Mouse (Mus musculus) c-Kit-positive CD71-positive TER-119-positive erythroid progenitor cells, embryonic 14.5 days (primary cell): Measurements from ENCODE around the gene Olfr1043.
"Not testable (repeated sequence)": the region's sequence is repeated elsewhere in the genome, so short reads cannot be mapped to it uniquely, and the experiment has no call there.

Source experiments
- DNase-seq: peaks from one replicate; pipeline ENCODE4 v3.0.0-alpha.2; 2013; ENCODE audit warnings: low spot score

Olfr1043 gene

GRCm38 (mm10) chr2:86167422-86167821, at the start of gene Olfr1043:
Olfr1043 (minus strand) TSS chr2:86167522.
- no peak for DNase-seq

DNA sequence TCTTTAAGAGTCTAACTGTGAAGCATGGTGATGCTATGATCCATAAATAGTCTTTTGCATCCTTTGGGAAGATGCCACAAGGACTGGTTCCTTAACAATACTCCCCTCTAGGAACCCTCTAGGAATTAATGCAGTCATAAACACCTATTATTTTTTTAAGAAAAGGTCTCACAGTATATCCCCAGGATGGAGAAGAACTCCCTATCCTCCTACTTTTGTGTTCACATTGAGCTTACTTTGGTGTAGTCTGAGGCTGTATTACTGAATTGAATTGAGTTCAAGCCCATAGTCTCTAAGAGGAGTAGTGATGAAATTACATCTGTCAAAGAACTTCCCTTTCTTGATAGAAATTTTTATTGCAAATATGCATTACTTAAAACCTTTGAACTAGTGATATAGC, 35.6 kb upstream of the Olfr1043 start, which contains the start of gene Olfr1045:
TSS of gene Olfr1045 (minus strand) at position 101 of the 400 bp plus-strand sequence.
- no peak for DNase-seq

GRCm38 (mm10) chr2:86195863-86196262, 28.5 kb upstream of the Olfr1043 start:
- no peak for DNase-seq

DNA sequence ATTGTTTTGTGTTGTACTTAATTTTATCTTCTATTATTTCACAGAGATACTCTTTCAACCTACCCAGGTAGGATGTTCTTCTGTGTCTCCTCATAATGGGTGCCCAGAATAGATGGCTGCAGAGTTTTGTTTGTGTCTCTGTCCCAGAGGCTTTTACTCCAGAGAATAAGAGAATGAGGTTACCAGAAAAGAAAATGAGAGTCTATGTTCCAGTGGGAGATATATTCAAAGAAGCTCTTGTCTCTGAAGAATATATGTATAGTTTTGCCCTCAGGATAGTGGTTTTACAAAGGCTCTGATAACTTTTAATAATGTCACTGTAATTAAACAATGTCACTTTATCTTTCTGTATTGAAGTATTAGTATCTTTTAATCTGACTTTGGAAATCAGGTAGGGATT, 18.3 kb upstream of the Olfr1043 start, which contains the start of gene Olfr52:
TSS of gene Olfr52 (minus strand) at position 101 of the 400 bp plus-strand sequence.
- no peak for DNase-seq

DNA sequence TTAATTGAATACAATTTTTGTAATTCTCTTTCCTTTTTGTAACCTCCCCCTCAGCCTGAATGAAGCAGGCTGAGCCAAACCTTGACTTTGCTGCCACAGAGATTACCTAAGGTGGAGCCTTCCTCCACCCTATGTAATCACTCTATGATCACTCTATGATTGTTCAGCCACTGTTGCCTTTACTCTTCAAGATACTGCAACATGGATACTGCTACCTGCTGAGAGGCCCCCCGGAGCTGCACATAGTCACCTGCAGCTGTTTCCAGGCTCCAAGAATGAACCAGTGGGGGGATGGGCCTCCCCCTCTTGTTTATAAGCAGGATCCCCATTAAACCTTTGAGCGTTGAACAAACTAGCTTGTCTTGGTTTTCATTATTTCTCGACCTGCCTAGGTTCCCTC, 12.6 kb upstream of the Olfr1043 start:
- DNase-seq = no peak

- no peak for DNase-seq
Observed at GRCm38 (mm10) chr2:86177720-86178119, 10.4 kb upstream of the Olfr1043 start, which contains the start of gene Olfr1044. Olfr1044 (minus strand) TSS chr2:86177820.

DNA sequence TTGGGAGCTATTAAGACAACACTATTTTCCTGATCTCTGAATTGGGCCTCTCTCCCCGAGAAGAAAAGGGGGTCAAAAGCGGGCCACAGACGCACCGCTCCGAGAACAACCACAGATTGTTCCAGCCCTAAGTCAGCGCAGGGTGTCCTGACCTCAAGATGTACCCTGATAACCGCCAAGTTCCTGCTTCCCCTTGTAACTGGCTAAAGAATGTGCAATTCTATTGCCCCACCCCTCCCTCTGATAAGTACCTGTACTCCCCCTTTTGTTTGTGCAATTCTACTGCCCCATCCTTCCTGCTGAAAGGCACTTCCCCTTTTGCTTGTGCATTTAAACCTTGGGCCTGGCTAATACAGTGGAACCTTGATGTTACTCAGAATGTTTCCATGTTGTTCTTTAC, 8.1 kb upstream of the Olfr1043 start:
- DNase-seq = not testable (repeated sequence)

DNA sequence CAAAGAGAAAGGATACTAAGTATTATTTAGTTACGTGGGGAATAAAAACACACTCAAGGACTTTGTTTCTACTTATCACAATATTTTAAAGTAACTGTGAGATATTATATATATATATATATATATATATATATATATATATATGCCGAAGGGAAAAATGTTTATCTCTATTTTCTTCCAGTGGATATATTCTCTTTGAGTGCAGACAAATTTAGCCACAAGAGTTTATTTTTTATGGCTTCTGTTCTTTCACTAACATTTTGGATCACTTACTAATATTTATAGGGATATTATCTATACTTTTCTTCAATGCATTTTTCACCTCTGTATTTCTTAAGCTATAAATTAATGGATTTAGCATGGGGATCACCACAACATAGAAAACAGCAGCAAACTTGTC, 5.6 kb downstream of the Olfr1043 start, which contains the start of gene Olfr1042:
TSS of gene Olfr1042 (minus strand) at position 101 of the 400 bp plus-strand sequence.
- no peak for DNase-seq

DNA sequence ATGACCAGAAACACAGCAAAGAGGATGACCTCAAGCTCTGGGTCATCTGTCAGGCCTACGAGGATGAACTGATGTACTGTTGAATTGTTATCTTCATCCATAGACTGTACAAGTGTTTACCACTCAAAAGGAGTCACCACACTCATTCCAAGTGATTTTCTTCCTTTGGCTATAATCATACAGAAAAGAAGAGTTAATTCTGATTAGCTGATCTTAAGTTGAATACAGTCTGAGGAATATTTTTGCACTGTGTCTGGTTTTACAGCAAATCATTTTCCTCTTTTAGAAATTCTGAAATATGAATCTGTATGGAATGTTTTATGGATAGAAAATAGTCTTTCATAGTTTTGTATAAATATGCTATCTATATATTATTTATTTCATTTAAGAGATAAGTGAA, 20.7 kb downstream of the Olfr1043 start, which contains the start of gene Olfr1040:
TSS of gene Olfr1040 (minus strand) at position 101 of the 400 bp plus-strand sequence.
- DNase-seq = no peak

GRCm38 (mm10) chr2:86135828-86136227, 31.5 kb downstream of the Olfr1043 start, which contains the start of gene Olfr1039:
Olfr1039 (minus strand) TSS chr2:86135928.
- DNase-seq = no peak
